Mouse (Mus musculus): ENCODE measurements around the gene Sclt1.

The Sclt1 gene

GRCm38 (mm10) chr3:41587588-41587987, 154.7 kb downstream of the Sclt1 start:
- in situ Hi-C loops (cut with MboI, MseI) = loop anchor here (25.0 kb wide), 1 partner anchor 1050 kb away; the partner anchor contains the start of gene Intu

DNA sequence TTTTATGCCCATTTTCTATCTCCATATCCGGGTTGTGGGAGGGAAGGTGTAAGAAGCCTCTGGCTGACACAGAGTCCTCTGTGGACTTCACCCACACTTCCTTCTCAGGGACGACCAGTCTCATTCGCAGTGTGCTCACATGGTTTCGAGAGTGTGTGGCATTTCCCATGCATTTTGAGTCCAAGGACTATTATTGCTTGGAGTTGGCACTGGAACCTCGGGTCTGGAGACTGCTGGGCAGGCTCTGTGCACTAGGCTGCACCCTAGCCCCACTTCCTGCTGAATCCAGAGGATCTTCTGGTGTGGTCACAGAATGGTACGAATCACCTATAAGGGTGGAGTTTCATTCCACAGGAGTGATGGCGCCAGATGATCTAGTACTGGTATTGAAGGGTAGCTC, 155.4 kb downstream of the Sclt1 start:
- in situ Hi-C loops (cut with MboI, MseI) = loop anchor here (25.0 kb wide), 1 partner anchor 1050 kb away; the partner anchor contains the start of gene Intu

DNA sequence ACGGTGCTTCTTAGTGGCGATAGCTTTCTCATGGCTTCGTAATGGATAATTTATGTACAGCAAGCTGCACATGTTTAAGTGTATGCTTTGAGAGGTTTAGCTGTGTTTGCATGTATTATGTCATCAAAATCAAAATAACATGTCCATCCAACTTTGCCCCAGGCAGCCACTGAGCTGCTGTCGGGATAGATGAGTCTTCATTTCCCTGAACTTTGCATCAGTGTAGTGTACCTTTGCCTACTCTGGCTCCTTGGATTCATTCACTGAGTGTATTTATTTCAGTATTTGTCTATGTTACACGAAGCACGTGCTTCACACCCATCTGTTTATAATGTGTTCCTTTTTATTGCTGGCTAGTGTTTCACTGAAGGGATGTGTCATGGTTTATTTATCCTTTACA, 156.0 kb downstream of the Sclt1 start:
- in situ Hi-C loops (cut with MboI, MseI) = loop anchor here (25.0 kb wide), 1 partner anchor 1049 kb away; the partner anchor contains the start of gene Intu

DNA sequence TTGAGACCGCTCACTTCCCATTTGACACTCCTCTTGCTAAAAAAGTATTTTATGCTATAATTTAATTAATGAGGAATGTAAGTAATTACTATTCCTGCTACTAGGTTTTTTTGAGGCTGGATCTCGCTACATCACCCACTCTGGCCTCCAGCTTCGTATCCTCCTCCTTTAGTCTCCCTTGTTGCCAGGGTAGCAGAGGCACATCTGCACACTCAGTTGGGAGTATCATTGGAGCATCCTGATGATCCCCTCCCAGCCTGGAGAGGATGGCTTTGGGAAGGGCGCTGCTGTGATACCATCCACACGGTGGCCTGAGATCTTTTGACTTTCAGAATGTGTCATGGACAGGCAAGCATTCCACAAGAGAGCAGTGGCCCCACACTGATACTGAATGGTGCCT, 156.8 kb downstream of the Sclt1 start:
- in situ Hi-C loops (cut with MboI, MseI) = loop anchor here (25.0 kb wide), 1 partner anchor 1048 kb away; the partner anchor contains the start of gene Intu

DNA sequence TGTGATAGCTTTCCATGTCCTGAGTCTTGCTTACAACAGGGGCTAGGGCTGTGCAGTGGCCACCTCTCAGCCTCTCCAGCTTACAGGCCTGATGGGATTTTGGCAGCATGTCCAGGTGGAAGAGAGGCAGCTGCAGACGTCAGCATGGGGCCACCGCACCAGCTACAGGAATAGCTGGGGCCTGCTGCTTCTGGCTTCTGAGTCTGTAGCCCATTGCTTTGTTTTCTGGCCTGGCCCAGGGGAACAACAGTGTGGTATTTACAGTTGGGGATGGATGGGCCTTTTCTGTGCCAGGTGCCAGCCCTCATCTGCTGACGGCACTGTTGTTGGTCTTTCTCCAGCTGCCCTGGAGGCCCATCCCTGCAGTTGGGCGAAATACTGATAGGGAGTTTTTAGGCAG, 158.7 kb downstream of the Sclt1 start:
- in situ Hi-C loops (cut with MboI, MseI) = loop anchor here (25.0 kb wide), 1 partner anchor 1046 kb away; the partner anchor contains the start of gene Intu

- in situ Hi-C loops (cut with MboI, MseI) = loop anchor here (25.0 kb wide), 1 partner anchor 1046 kb away; the partner anchor contains the start of gene Intu
These were observed 159.2 kb downstream of the Sclt1 start for GRCm38 (mm10) chr3:41583092-41583491.

DNA sequence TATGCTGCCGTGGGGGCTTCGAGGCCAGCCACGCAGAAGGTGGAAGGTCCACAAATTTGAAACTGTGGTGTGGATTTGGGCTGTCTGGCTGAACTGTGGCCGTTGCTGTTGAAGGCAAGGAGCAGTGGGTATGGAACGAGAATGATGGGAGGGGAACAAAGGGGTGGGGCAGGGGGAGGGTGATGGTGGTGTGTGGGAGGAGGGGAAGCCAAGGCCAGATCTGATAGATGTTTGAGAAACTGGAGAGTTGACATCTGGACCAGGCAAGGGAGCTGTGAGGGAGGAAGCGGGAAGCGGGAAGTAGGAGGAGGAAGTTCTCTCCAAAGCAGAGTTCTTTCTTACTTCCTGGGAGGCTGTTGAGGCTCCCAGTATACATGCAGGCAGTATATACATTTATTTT, 160.1 kb downstream of the Sclt1 start:
- in situ Hi-C loops (cut with MboI, MseI) = loop anchor here (25.0 kb wide), 1 partner anchor 1045 kb away; the partner anchor contains the start of gene Intu

- in situ Hi-C loops (cut with MboI, MseI) = loop anchor here (25.0 kb wide), 1 partner anchor 1044 kb away; the partner anchor contains the start of gene Intu
These were observed 160.9 kb downstream of the Sclt1 start for GRCm38 (mm10) chr3:41581436-41581835.

DNA sequence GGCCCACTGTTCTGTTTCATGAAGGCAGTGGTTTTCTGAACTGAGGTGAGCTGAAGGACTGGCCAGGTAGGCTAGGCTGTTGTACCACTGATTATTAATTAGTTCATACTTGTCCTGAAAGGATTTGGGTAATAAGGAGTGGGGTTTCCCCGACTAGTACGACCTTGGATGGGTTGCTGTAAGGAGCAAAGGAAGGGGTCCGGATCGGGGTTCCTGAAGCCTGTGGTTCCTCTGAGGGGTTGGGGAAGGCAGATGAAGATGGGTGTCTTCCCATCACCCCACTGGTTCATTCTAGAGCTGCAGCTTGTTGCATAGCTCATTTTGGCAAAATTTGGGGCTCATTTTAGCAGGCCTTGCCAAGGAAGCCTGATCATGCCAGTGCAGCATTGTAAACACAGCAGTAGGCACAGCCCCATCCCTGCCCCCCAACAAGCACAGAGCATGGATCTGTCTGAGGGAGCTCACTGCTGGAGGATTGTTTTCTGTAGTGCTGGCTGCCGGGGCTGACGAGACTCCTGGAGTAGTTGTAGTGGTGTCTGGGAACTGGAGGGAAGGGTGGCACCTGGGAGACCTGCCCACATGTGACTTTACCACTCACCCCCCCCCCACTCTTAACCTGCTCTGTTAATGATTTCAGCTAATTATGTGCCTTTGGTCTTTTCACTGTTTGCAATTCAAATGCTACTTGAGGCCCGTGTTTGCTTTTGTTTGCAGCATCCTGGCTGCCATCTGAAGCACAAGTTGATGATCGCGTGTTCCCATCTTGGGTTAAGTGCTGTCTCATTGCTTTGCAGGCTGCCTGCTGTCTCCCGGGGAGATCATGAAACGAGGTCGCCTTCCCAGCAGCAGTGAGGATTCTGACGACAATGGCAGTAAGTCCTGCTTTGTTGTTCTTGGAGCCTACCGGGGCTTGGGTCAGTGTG, 161.7 kb downstream of the Sclt1 start:
- in situ Hi-C loops (cut with MboI, MseI) = loop anchor here (25.0 kb wide), 1 partner anchor 1043 kb away; the partner anchor contains the start of gene Intu

- in situ Hi-C loops (cut with MboI, MseI) = loop anchor here (25.0 kb wide), 1 partner anchor 1043 kb away; the partner anchor contains the start of gene Intu
These were observed 162.4 kb downstream of the Sclt1 start for GRCm38 (mm10) chr3:41579873-41580272.

- in situ Hi-C loops (cut with MboI, MseI) = loop anchor here (25.0 kb wide), 1 partner anchor 1040 kb away; the partner anchor contains the start of gene Intu
These were observed 165.1 kb downstream of the Sclt1 start for GRCm38 (mm10) chr3:41577240-41577639.

Measured in T-helper 1 cell (primary cell).